Mouse (Mus musculus): ENCODE measurements around the gene Rgl1. TPM values are rescaled to one million over a fixed set of nuclear protein-coding genes. Genes with fewer than 3 reads are reported as not detected.

The Rgl1 gene
- total RNA-seq, 2 experiments from 2014 or later: 29.3 to 37.1 TPM

DNA sequence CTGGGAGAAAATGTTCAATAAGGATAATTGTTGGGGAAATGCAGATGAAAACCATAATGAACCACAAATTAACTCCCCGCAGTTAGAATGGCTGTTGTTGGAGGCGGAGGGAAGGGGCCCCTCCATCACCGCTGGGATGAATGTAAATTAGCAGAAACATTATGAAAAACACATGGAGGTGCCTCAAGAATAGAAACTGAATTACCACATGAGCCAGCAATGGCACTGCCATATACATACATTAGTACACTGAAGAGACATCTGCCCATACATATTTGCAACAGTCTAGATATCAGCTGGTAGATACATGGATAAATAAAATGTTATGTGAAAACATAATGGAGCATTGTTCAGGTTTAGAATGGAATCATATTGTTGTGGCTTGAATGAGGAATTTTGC, 51.7 kb downstream of the Rgl1 start:
- DNase-seq: no peak

GRCm38 (mm10) chr1:152713924-152714323, 52.2 kb downstream of the Rgl1 start:
- no peak for DNase-seq

DNA sequence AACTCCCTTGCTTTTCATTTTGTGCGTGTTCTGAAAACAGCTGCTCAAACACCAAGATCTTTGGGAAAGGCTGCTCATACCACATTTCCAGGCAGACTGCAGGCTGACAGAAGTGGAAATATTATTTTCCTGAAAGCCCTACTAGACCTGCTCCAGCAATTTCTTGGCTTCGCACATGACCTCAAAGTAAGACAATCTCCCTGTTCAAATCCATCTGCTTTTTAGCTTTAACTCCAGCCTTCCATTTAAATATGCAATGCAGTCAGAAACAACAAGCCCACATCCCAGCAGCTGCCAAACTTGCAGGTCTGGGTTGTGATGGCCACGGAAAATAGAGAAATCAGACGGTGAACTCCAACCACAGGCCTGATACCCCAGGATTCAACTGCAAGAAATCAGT, 55.1 kb downstream of the Rgl1 start:
- DNase-seq: no peak

- DNase-seq: no peak
These were observed 58.6 kb downstream of the Rgl1 start for GRCm38 (mm10) chr1:152707560-152707959.

GRCm38 (mm10) chr1:152703941-152704340, 62.2 kb downstream of the Rgl1 start:
- DNase-seq: no peak

DNA sequence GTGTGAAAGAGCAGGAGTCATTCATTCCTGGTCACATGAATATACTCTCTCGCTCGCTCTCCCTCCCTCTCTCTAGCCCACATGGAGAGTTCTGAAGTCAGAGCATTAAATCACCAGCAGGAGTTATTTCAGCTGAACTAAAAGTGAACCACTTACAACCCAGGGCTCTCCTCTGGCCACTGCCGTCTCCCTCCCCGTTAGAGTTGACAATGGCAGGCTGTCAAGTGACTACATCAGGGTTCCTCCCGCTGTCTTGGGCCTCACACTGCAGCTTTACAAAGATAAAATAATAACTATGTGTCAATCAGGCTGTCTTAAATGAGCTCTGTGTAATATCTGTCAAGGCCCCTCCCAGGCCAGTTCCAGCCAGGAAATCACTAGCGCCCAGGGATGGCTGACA, 63.2 kb downstream of the Rgl1 start:
- no peak for DNase-seq

GRCm38 (mm10) chr1:152701066-152701465, 65.1 kb downstream of the Rgl1 start:
- no peak for DNase-seq

- no peak for DNase-seq
These were observed 68.8 kb downstream of the Rgl1 start for GRCm38 (mm10) chr1:152697341-152697740.

DNA sequence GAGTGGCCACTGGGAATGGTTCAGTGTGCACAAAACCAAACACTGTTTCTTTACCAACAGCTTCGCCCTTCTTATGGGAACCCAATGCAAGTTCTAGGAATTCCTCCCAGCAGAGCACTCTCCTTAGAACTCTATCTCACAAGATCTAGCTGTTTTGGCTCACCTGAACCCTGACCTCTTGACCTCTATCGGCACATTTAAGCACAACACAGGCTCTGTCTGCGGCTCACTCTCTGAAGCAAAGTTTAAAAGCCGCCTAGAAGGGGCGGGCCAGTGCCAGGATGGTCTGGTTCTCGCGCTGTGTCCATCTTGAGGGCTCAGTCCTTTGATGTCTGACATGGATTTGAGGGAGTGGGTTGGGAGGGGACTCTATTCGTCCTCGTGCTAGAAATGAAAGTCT, 70.7 kb downstream of the Rgl1 start:
- no peak for DNase-seq

DNA sequence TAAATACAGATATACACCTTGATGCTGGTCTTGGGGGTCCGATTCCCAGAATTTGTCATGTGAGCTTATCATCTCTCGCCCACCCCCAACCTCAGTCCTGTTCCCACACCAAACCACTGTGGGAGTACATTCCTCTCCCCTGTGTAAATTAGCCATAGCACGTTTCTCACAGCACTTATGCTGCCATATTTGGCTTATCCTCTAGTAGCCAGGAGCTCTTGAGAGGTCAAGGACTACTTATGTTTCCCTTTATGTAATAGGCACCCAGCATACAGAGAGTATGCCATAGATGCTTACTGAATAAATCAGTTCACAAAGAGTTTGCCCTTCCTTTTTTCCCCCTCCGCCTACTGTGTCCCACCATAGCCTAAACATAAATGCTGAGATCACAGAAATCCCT, 76.2 kb downstream of the Rgl1 start:
- DNase-seq: no peak

- no peak for DNase-seq
These were observed 78.4 kb downstream of the Rgl1 start for GRCm38 (mm10) chr1:152687733-152688181.

DNA sequence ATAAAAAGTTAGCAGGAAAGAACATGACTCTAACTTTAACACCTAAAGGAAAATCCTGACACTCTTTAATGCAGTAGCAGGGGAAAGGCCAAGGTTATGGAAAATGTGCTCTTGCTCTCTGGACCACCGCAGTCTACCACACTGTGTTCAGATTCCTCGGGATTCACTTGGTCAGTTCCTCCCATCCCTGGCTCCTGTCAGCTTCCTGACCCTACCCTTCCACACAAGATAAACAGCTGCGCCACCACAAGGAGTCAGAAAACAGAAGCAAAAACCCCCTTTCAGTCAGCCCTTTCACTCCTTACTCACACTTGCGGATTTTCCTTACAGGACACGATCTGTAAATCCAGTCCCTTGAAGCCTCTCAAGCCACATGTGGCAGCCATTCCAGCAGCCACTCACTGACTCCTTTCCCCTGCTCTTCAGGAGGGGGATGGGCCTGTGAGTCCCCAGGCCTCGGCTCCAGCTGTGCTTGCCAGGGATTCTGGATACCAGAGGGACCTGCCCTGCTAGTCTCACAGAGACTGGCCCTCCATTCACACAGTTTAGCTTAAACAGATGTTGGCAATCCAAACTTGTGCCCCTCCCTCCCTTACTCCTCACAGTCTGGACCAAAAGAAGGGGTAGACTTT, 78.9 kb downstream of the Rgl1 start:
- peak; percentile 37 for DNase-seq

DNA sequence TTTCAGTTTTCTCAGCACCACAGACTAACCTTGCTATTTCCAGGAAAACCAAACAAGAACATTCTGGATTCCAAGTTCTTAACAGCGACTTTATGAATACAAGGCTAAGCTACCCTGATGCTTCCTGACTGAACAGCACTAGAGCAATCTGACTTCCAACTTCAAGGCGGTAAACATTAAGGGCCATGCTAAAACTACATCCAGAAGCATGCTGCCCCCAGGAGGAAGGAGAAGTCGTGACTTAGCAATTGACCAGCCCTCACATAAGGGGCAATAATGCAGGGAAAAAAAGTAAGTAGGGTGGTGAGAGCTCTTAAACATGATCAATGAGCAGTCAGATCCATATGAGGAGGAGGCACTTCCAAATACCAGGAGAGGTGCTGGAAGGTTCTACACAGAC, 80.6 kb downstream of the Rgl1 start:
- no peak for DNase-seq

DNA sequence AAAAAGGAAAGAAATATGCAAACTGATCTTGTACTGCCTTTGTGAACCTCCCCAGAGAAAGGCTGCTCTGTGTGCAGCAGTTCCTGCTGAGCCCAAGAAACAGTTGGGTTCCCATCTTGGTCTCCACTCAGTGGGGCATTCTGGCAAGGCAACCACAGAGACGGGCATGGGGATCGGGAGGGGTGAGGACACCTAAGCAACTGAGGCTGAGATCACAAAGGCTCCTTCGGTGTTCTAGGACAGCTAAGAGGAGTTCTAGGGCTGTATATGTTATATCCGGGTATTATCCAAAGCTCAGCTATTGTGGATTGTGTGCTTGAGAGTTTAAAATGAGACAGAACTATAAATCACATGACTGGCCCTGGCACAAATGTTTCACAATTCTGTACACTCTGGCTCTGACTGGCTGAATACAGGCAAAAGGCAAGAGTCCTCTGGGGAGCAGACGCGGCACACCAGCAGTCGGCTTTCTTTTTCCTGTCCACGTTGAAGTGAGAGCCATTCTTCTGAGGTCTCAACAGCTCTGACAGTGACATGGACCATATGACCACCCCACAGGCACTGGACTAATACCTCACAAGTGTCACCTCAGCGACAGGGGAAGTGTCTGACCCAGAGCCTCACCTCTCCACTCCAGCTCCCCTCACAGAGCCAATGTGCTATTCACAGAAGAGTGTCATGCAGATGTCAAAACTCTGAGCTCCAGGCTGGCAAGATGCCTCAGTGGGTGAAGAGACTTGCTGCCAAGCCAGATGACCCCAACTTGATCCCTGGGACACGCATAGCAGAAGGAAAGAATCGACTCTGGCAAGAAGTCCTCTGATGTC, 83.6 kb downstream of the Rgl1 start:
- no peak for DNase-seq

- DNase-seq: no peak
These were observed 84.3 kb downstream of the Rgl1 start for GRCm38 (mm10) chr1:152681676-152682367.

- no peak for DNase-seq
These were observed 85.0 kb downstream of the Rgl1 start for GRCm38 (mm10) chr1:152681116-152681515.

GRCm38 (mm10) chr1:152678451-152678850, 87.7 kb downstream of the Rgl1 start:
- peak; percentile 36 for DNase-seq

DNA sequence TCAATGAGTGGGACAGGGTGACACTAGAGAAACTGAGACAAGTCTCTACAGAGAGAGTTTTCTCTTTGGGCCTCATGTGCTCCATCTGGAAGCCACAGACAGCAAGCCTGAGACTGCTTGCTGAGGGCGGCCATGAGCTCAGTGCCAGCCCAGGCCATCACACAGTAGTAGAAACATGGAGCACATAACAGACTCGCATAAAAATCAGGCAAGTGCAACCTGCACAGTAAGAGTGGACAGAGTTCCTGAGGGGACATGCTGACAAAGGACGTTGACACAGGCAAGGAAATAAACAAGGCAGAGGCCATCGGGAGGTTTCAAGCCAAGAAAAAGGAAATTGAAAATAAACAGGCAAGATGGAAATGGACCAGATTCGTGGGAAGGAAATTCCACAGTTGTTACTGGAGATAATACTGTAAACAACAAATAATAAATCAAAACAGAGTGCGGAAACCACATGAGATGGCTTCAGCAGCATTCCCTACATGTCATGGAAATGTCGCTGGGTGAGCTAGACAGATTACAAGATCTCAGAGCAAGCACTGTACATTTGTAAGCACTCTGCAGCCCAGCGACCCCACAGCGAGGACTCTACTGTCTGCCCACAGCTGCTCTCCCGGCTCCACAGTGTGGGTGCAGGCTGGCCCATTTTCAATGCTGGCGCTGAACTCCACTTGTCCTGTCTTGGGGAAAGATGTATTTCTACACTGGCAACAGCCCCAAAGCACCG, 88.5 kb downstream of the Rgl1 start:
- DNase-seq: no peak

GRCm38 (mm10) chr1:152669446-152670180, 96.5 kb downstream of the Rgl1 start:
- DNase-seq: no peak

- no peak for DNase-seq
These were observed 105.7 kb downstream of the Rgl1 start for GRCm38 (mm10) chr1:152660436-152660835.

- no peak for DNase-seq
These were observed 106.2 kb downstream of the Rgl1 start for GRCm38 (mm10) chr1:152659961-152660360.

DNA sequence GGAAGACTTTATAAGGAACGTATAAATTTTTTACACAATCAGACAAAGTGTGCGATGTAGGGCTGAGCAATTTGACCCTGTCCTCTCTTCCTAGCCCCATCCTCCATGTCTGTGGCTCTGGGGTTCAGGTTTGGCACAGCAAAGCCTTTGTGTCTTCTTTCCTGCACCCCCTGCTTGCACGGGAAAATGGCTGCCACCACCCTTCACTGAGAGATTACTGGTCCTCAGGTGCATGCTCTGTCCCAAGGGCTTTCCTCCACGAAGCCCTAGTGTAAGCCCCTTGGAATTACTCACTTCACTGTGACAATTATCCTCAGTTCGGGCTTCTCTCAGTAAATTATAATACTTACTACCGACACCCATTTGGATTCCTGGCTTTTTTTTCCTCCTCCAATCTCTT, 109.5 kb downstream of the Rgl1 start:
- no peak for DNase-seq
